Mouse (Mus musculus): ENCODE results near the gene Senp5. TPM values are rescaled to one million over a fixed set of nuclear protein-coding genes. Genes with fewer than 3 reads are reported as not detected.
A peak's percentile ranks its signal among the peaks of the same experiment; 100 is the strongest.

The Senp5 gene
- 16.1 TPM in 2 replicates for polyA plus RNA-seq (2015; fragmentation: Nextera tagmentation; extraction: Ambion mirVana)

DNA sequence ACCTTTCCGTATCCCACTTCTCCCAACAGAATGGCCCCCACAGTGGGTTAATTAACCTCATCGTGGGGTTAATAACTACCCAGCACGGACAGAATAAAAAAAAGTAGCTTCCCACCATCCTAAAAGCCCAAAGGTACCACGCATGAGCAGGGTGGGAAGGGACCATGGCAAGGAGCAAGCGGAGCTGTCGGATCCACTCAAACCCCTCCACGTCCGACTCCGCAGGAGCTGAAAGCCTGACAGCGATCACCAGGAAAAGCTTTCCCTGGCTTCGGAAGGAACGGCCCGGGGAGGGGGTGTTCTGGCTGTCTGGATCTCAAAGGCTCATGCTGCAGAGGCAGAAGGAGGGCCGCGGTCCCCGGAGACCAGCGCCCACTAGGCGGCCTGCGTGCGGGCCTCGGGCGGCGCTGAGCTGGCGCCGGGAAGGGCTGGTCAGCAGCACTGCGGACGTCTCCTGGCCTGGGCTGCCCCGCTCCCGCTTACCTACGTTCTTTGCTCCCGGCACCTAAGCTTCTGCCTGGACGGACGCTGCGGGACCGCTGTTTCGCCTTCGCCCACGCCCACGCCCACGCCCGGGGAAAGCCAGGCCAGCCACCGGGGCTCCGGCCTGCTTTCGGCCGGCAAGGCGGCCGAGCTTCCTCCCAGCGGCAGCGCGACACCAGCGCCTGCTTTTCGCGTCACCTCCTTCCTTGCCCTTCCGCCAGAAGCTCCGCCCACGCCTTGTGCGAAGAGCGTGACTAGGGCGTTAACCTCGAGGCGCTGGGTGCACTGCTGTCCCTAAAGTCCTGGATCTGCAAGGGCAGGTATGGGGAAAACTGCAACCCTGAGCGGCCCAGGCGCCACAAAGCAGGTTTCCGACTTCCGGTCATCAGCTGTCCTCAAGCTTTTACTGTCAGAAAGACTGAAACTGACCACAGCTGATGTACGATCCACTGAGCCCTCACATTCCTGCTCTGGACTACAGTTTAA lies at the start of gene Senp5:
TSS of gene Senp5 (minus strand) at position 779 of the 969 bp plus-strand sequence.
- H3K27me3 ChIP-seq: no peaks in the 10 kb centered on the region
- H3K27ac ChIP-seq: peak within 1 kb of the TSS; percentile 92
- peak; percentile 96 for ATAC-seq (replicated peaks; ENCODE audit: low FRiP score)
- peaks cover 21% of the 10 kb centered on the region for H3K4me1 ChIP-seq
- H3K36me3 ChIP-seq: peaks cover 5% of the 10 kb centered on the region; the same call in 1 of the 2 replicates
- H3K9me3 ChIP-seq (replicated peaks): no peaks in the 10 kb centered on the region
- peak within 1 kb of the TSS; percentile 98 for H3K4me3 ChIP-seq (replicated peaks)
- under 1% methylated on average over 66 of the region's 66 CpGs for WGBS
- peak within 1 kb of the TSS; percentile 84 for H3K4me2 ChIP-seq
- peak within 1 kb of the TSS; percentile 89 for H3K9ac ChIP-seq

- H3K4me2 ChIP-seq: no peak overlapping the region
- no peaks in the 10 kb centered on the region for H3K9me3 ChIP-seq (replicated peaks)
- no peaks in the 10 kb centered on the region for H3K4me1 ChIP-seq
- no peaks in the 10 kb centered on the region for H3K27me3 ChIP-seq
- H3K9ac ChIP-seq: no peak overlapping the region
- WGBS: 93% methylated on average over 4 of the region's 4 CpGs
- H3K4me3 ChIP-seq (replicated peaks): no peak overlapping the region
- ATAC-seq (replicated peaks; ENCODE audit: low FRiP score): no peak
- no peak overlapping the region for H3K27ac ChIP-seq
- peaks cover 80% of the 10 kb centered on the region for H3K36me3 ChIP-seq
Measured at GRCm38 (mm10) chr16:32042367-32042766, 39.3 kb upstream of the Senp5 start.

- no peak overlapping the region for H3K4me3 ChIP-seq (replicated peaks)
- 89% methylated on average over 9 of the region's 9 CpGs for WGBS
- no peaks in the 10 kb centered on the region for H3K27me3 ChIP-seq
- H3K4me1 ChIP-seq: no peaks in the 10 kb centered on the region
- H3K4me2 ChIP-seq: no peak overlapping the region
- no peaks in the 10 kb centered on the region for H3K9me3 ChIP-seq (replicated peaks)
- no peak overlapping the region for H3K27ac ChIP-seq
- peaks cover 87% of the 10 kb centered on the region for H3K36me3 ChIP-seq
- H3K9ac ChIP-seq: no peak overlapping the region
- no peak for ATAC-seq (replicated peaks; ENCODE audit: low FRiP score)
Measured at GRCm38 (mm10) chr16:32019678-32020077, 16.6 kb upstream of the Senp5 start.

DNA sequence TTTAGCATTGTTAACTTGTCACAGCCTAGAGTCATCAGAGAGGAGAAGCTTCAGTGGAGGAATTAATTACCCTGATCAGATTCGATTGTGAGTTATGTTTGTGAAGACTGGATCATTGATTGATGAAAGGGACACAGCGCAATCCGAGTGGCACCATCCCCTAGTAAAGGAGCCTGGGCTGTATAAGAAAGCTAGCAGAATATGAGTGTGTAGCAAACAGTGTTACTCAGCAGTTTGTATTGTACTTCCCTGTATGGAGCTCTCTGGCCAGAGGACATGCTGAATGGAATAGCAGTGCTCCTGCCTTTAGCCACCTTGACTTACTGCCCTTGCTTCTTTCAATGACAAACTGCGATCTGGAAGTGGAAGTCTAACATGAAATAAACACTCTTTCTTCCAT lies 7.2 kb upstream of the Senp5 start:
- 56% methylated on average over 4 of the region's 4 CpGs for WGBS
- no peak overlapping the region for H3K4me2 ChIP-seq
- ATAC-seq (replicated peaks; ENCODE audit: low FRiP score): peak; percentile 38; the same call in 1 of the 2 replicates

GRCm38 (mm10) chr16:32009913-32010312 lies 6.8 kb upstream of the Senp5 start:
- H3K27me3 ChIP-seq: no peaks in the 10 kb centered on the region
- H3K4me2 ChIP-seq: no peak overlapping the region
- H3K4me3 ChIP-seq (replicated peaks): no peak overlapping the region
- H3K4me1 ChIP-seq: peaks cover 14% of the 10 kb centered on the region
- H3K36me3 ChIP-seq: peaks cover 21% of the 10 kb centered on the region
- ATAC-seq (replicated peaks; ENCODE audit: low FRiP score): peak; percentile 84
- 26% methylated on average over 5 of the region's 5 CpGs for WGBS
- H3K27ac ChIP-seq: no peak overlapping the region
- no peak overlapping the region for H3K9ac ChIP-seq
- H3K9me3 ChIP-seq (replicated peaks): no peaks in the 10 kb centered on the region

More for the DNA sequence above, 7.2 kb upstream of the Senp5 start:
- no peak overlapping the region for H3K9ac ChIP-seq
- peaks cover 14% of the 10 kb centered on the region for H3K4me1 ChIP-seq
- no peaks in the 10 kb centered on the region for H3K27me3 ChIP-seq
- no peak overlapping the region for H3K27ac ChIP-seq
- peaks cover 23% of the 10 kb centered on the region for H3K36me3 ChIP-seq
- H3K4me3 ChIP-seq (replicated peaks): no peak overlapping the region
- no peaks in the 10 kb centered on the region for H3K9me3 ChIP-seq (replicated peaks)

- H3K9ac ChIP-seq: no peak overlapping the region
- WGBS: 75% methylated on average over 10 of the region's 10 CpGs
- peak overlapping the region; percentile 9; the same call in 1 of the 2 replicates for H3K27ac ChIP-seq
- H3K36me3 ChIP-seq: peaks cover 10% of the 10 kb centered on the region; the same call in 1 of the 2 replicates
- H3K4me2 ChIP-seq: no peak overlapping the region
- ATAC-seq (replicated peaks; ENCODE audit: low FRiP score): no peak
- no peak overlapping the region for H3K4me3 ChIP-seq (replicated peaks)
- no peaks in the 10 kb centered on the region for H3K9me3 ChIP-seq (replicated peaks)
- no peaks in the 10 kb centered on the region for H3K27me3 ChIP-seq
- H3K4me1 ChIP-seq: peaks cover 14% of the 10 kb centered on the region
Measured at GRCm38 (mm10) chr16:32008529-32009293, 5.6 kb upstream of the Senp5 start.

DNA sequence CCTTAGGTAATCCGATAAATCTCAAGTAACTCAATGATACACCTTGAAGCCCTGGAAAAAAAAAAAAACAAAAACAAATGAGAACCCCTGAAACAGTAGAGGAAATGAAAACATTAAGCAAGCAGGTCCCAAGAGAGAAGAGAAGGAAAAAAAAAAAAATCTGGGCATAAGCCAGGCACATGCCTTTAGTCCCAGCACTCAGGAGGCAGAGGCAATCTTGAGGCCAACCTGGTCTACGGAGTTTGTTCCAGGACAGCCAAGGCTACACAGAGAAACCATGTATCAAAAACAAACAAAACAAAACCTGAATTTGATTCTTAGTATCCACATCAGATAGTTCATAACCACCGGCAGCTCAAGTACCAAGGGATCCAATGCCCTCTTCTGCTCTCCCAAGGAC lies 1.6 kb upstream of the Senp5 start:
- no peaks in the 10 kb centered on the region for H3K27me3 ChIP-seq
- no peak overlapping the region for H3K9ac ChIP-seq
- WGBS: 94% methylated on average over 3 of the region's 3 CpGs
- no peak overlapping the region for H3K4me3 ChIP-seq (replicated peaks)
- no peaks in the 10 kb centered on the region for H3K9me3 ChIP-seq (replicated peaks)
- no peak overlapping the region for H3K4me2 ChIP-seq
- H3K36me3 ChIP-seq: peaks cover 2% of the 10 kb centered on the region; the same call in 1 of the 2 replicates
- peaks cover 31% of the 10 kb centered on the region for H3K4me1 ChIP-seq
- H3K27ac ChIP-seq: no peak overlapping the region
- no peak for ATAC-seq (replicated peaks; ENCODE audit: low FRiP score)

GRCm38 (mm10) chr16:31996371-31996770 lies 6.7 kb downstream of the Senp5 start:
- no peak overlapping the region for H3K27ac ChIP-seq
- H3K9me3 ChIP-seq (replicated peaks): no peaks in the 10 kb centered on the region
- no peak overlapping the region for H3K4me3 ChIP-seq (replicated peaks)
- peaks cover 4% of the 10 kb centered on the region for H3K4me1 ChIP-seq
- WGBS: 77% methylated on average over 5 of the region's 5 CpGs
- no peaks in the 10 kb centered on the region for H3K27me3 ChIP-seq
- no peak overlapping the region for H3K9ac ChIP-seq
- peaks cover 31% of the 10 kb centered on the region for H3K36me3 ChIP-seq
- H3K4me2 ChIP-seq: no peak overlapping the region
- ATAC-seq (replicated peaks; ENCODE audit: low FRiP score): no peak

GRCm38 (mm10) chr16:31993946-31994345 lies 9.1 kb downstream of the Senp5 start:
- no peak overlapping the region for H3K9ac ChIP-seq

GRCm38 (mm10) chr16:31993195-31993594 lies 9.9 kb downstream of the Senp5 start:
- WGBS: 93% methylated on average over 4 of the region's 4 CpGs
- Histone ChIP-seq H3K9me3 (replicated peaks) (no peaks in the 10 kb centered on the region), H3K4me3 (replicated peaks) (no peak overlapping the region), H3K4me1 (no peaks in the 10 kb centered on the region), H3K27me3 (no peaks in the 10 kb centered on the region), H3K36me3 (peaks cover 46% of the 10 kb centered on the region), H3K4me2 (no peak overlapping the region), H3K9ac (no peak overlapping the region), H3K27ac (no peak overlapping the region)
- ATAC-seq (replicated peaks; ENCODE audit: low FRiP score): no peak

More at GRCm38 (mm10) chr16:31993946-31994345, 9.1 kb downstream of the Senp5 start:
- Histone ChIP-seq H3K27me3 (no peaks in the 10 kb centered on the region), H3K4me2 (no peak overlapping the region), H3K9me3 (replicated peaks) (no peaks in the 10 kb centered on the region), H3K27ac (no peak overlapping the region), H3K4me1 (no peaks in the 10 kb centered on the region), H3K4me3 (replicated peaks) (no peak overlapping the region), H3K36me3 (peaks cover 39% of the 10 kb centered on the region)
- no peak for ATAC-seq (replicated peaks; ENCODE audit: low FRiP score)

- Histone ChIP-seq H3K4me3 (replicated peaks) (no peak overlapping the region), H3K27ac (no peak overlapping the region), H3K4me1 (no peaks in the 10 kb centered on the region), H3K9me3 (replicated peaks) (no peaks in the 10 kb centered on the region), H3K27me3 (no peaks in the 10 kb centered on the region), H3K36me3 (peaks cover 56% of the 10 kb centered on the region), H3K4me2 (no peak overlapping the region), H3K9ac (no peak overlapping the region)
- WGBS: 63% methylated on average over 1 of the region's 1 CpGs
- no peak for ATAC-seq (replicated peaks; ENCODE audit: low FRiP score)
Measured at GRCm38 (mm10) chr16:31992039-31992438, 11.0 kb downstream of the Senp5 start.

DNA sequence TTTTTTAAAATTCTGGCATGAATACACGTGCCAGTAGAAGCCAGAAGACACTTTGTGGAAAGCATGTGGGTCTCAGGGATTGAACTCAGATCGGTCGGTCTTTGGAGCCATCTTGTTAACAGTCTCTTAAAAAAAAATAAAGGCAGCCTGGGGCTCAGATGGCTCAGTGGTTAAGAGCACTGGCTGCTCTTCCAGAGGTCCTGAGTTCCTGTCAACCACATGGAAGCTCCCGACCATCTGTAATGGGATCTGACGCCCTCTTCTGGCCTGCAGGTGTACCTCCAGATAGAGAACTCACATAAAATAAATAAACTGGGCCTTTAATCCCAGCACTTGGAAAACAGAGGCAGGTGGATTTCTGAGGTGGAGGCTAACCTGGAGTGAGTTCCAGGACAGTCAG lies 22.1 kb downstream of the Senp5 start:
- H3K27me3 ChIP-seq: no peaks in the 10 kb centered on the region
- H3K4me1 ChIP-seq: no peaks in the 10 kb centered on the region
- no peak overlapping the region for H3K27ac ChIP-seq
- peaks cover 66% of the 10 kb centered on the region for H3K36me3 ChIP-seq
- H3K9ac ChIP-seq: no peak overlapping the region
- WGBS: 79% methylated on average over 5 of the region's 5 CpGs
- no peaks in the 10 kb centered on the region for H3K9me3 ChIP-seq (replicated peaks)
- no peak overlapping the region for H3K4me2 ChIP-seq
- no peak for ATAC-seq (replicated peaks; ENCODE audit: low FRiP score)
- no peak overlapping the region for H3K4me3 ChIP-seq (replicated peaks)

All from kidney, embryonic 15.5 days (tissue).